Mouse (Mus musculus): ENCODE measurements around the gene Emcn.

Gene Emcn

GRCm38 (mm10) chr3:137415451-137416086 is 74.7 kb downstream of the Emcn start:
- no peak for DNase-seq (ENCODE audit: low spot score)

GRCm38 (mm10) chr3:137418636-137419035 is 77.8 kb downstream of the Emcn start:
- DNase-seq (ENCODE audit: low spot score) = peak; percentile 9

- no peak for DNase-seq (ENCODE audit: low spot score)
These were observed 88.6 kb downstream of the Emcn start for GRCm38 (mm10) chr3:137429516-137429915.

- DNase-seq (ENCODE audit: low spot score) = no peak
These were observed 124.2 kb downstream of the Emcn start for GRCm38 (mm10) chr3:137464902-137465629.

GRCm38 (mm10) chr3:137465953-137466352 is 125.1 kb downstream of the Emcn start:
- DNase-seq (ENCODE audit: low spot score) = no peak

GRCm38 (mm10) chr3:137466766-137467165 is 125.9 kb downstream of the Emcn start:
- no peak for DNase-seq (ENCODE audit: low spot score)

- DNase-seq (ENCODE audit: low spot score) = no peak
These were observed 126.5 kb downstream of the Emcn start for GRCm38 (mm10) chr3:137467386-137467785.

GRCm38 (mm10) chr3:137472145-137472544 is 131.3 kb downstream of the Emcn start:
- DNase-seq (ENCODE audit: low spot score) = no peak

GRCm38 (mm10) chr3:137479761-137480339 is 139.0 kb downstream of the Emcn start:
- no peak for DNase-seq (ENCODE audit: low spot score)

GRCm38 (mm10) chr3:137481157-137481556 is 140.3 kb downstream of the Emcn start:
- no peak for DNase-seq (ENCODE audit: low spot score)

Measured in MN1 (cell line).